8 mouse cellular contexts compared by ENCODE assay signal in genomic region chr9:21146722-21147121, GRCm38 (mm10). TPM values are rescaled to one million over a fixed set of nuclear protein-coding genes. Genes with fewer than 3 reads are reported as not detected.
DNase-seq lines count a peak whose midpoint lies in the region; ATAC-seq and TF ChIP-seq lines count a peak whose summit lies in the region.

No protein-coding gene starts in this region.

- H3K36me3 ChIP-seq in midbrain, embryonic 10.5 days: peaks cover 63% of the 10 kb centered on the region
- peaks cover 23% of the 10 kb centered on the region for H3K36me3 ChIP-seq in midbrain, postnatal 0 days (ENCODE audit: insufficient read depth, low read length)
- H3K36me3 ChIP-seq in embryonic facial prominence, embryonic 13.5 days: peaks cover 51% of the 10 kb centered on the region
- peaks cover 23% of the 10 kb centered on the region; the same call in 1 of the 2 replicates for H3K36me3 ChIP-seq in macrophage (ENCODE audit: inconsistent target)

- WGBS in midbrain, embryonic 10.5 days: 57% methylated on average over 10 of the region's 10 CpGs
- WGBS in midbrain, postnatal 0 days: 55% methylated on average over 10 of the region's 10 CpGs
- WGBS in embryonic facial prominence, embryonic 13.5 days: 45% methylated on average over 10 of the region's 10 CpGs
- WGBS in macrophage (ENCODE audit: missing documents): 8% methylated on average over 10 of the region's 10 CpGs

- no peaks in the 10 kb centered on the region for H3K9me3 ChIP-seq in midbrain, embryonic 10.5 days (replicated peaks)
- no peaks in the 10 kb centered on the region for H3K9me3 ChIP-seq in midbrain, postnatal 0 days (ENCODE audit: low read length)
- no peaks in the 10 kb centered on the region for H3K9me3 ChIP-seq in embryonic facial prominence, embryonic 13.5 days

- H3K4me2 ChIP-seq in midbrain, postnatal 0 days (ENCODE audit: low read depth, low read length, poor library complexity, severe bottlenecking): no peak overlapping the region
- H3K4me2 ChIP-seq in embryonic facial prominence, embryonic 13.5 days: peak overlapping the region; percentile 47

- peaks cover 70% of the 10 kb centered on the region for H3K79me2 ChIP-seq in macrophage (ENCODE audit: inconsistent target)

- peaks cover 34% of the 10 kb centered on the region for H3K4me1 ChIP-seq in midbrain, embryonic 10.5 days
- peaks cover 13% of the 10 kb centered on the region; the same call in 1 of the 2 replicates for H3K4me1 ChIP-seq in midbrain, postnatal 0 days (ENCODE audit: insufficient read depth, low read length)
- H3K4me1 ChIP-seq in embryonic facial prominence, embryonic 13.5 days: peaks cover 37% of the 10 kb centered on the region

- H3K27ac ChIP-seq in midbrain, embryonic 10.5 days (replicated peaks): peak overlapping the region; percentile 23
- H3K27ac ChIP-seq in midbrain, postnatal 0 days (ENCODE audit: low read depth, low read length): no peak overlapping the region
- H3K27ac ChIP-seq in embryonic facial prominence, embryonic 13.5 days: no peak overlapping the region
- peak overlapping the region; percentile 21 for H3K27ac ChIP-seq in macrophage

- no peaks in the 10 kb centered on the region for H3K27me3 ChIP-seq in midbrain, embryonic 10.5 days (ENCODE audit: low read depth, poor library complexity, severe bottlenecking)
- no peaks in the 10 kb centered on the region for H3K27me3 ChIP-seq in midbrain, postnatal 0 days (ENCODE audit: insufficient read depth, low read length)
- no peaks in the 10 kb centered on the region for H3K27me3 ChIP-seq in embryonic facial prominence, embryonic 13.5 days

- no peak for TF ChIP-seq CTCF in midbrain, postnatal 0 days (IDR thresholded peaks at IDR 0.05)

- DNase-seq in midbrain, embryonic 10.5 days (ENCODE audit: low spot score): peak; percentile 40
- DNase-seq in midbrain, postnatal 0 days (ENCODE audit: low spot score): no peak
- peak; percentile 88 for DNase-seq in induced T-regulatory cell, adult 2 months (ENCODE audit: low read depth)
- DNase-seq in cerebellum, postnatal 14 days: no peak
- no peak for DNase-seq in adrenal gland, postnatal 25 days
- no peak for DNase-seq in cerebellum, postnatal 36 days

- H3K9ac ChIP-seq in midbrain, postnatal 0 days (replicated peaks; ENCODE audit: low read length, poor library complexity, severe bottlenecking): no peak overlapping the region; the same call in 1 of the 2 replicates
- H3K9ac ChIP-seq in embryonic facial prominence, embryonic 13.5 days: peak overlapping the region; percentile 65

- peak overlapping the region; percentile 36 for H3K4me3 ChIP-seq in midbrain, embryonic 10.5 days
- H3K4me3 ChIP-seq in midbrain, postnatal 0 days (ENCODE audit: low read depth, low read length): no peak overlapping the region
- peak overlapping the region; percentile 13; the same call in 1 of the 2 replicates for H3K4me3 ChIP-seq in embryonic facial prominence, embryonic 13.5 days
- peak overlapping the region; percentile 11; the same call in 1 of the 2 replicates for H3K4me3 ChIP-seq in macrophage (ENCODE audit: inconsistent target)

- ATAC-seq in midbrain, postnatal 0 days (ENCODE audit: low FRiP score): no peak
- no peak for ATAC-seq in embryonic facial prominence, embryonic 13.5 days (ENCODE audit: insufficient number of reproducible peaks, insufficient read depth, low FRiP score, low TSS enrichment, low read depth)

RNA-seq across cellular contexts. Expression of gene Cdc37, which starts 3.1 kb away (rescaled TPM):
- 351 and 367 TPM in 2 replicates for polyA plus RNA-seq in midbrain, embryonic 10.5 days (2016; fragmentation: Nextera tagmentation; extraction: Ambion mirVana)
- total RNA-seq in midbrain, postnatal 0 days (2014; rRNA removed): 29.0 and 37.7 TPM in 2 replicates
- polyA plus RNA-seq in midbrain, postnatal 0 days (2015; fragmentation: Nextera tagmentation; extraction: Ambion mirVana): 179 and 186 TPM in 2 replicates
- polyA plus RNA-seq in embryonic facial prominence, embryonic 13.5 days (2015; fragmentation: Nextera tagmentation; extraction: Ambion mirVana): 328 and 359 TPM in 2 replicates
- 10 to 100 TPM; 40.1 to 93.8 (median 70.7) TPM for total RNA-seq in macrophage (2018; cell fraction: chromatin; rRNA removed)
- total RNA-seq in macrophage (2018; cell fraction: cytosol; rRNA removed): 100 to 1,000 TPM; 123 to 178 (median 150) TPM
- total RNA-seq in macrophage (2018; cell fraction: nucleus; rRNA removed): 10 to 100 TPM; 45.9 to 97.7 (median 66.8) TPM
- polyA plus RNA-seq in macrophage (2018): 166 to 206 TPM (median 199 TPM) in 3 replicates
- 190 and 202 TPM in 2 replicates for total RNA-seq in adrenal gland, postnatal 25 days (2021)

RNA-seq across cellular contexts. Expression of gene Tyk2, which starts 15.7 kb away (rescaled TPM):
- 13.6 and 14.8 TPM in 2 replicates for polyA plus RNA-seq in midbrain, embryonic 10.5 days (2016; fragmentation: Nextera tagmentation; extraction: Ambion mirVana)
- 9.8 and 9.9 TPM in 2 replicates for total RNA-seq in midbrain, postnatal 0 days (2014; rRNA removed)
- polyA plus RNA-seq in midbrain, postnatal 0 days (2015; fragmentation: Nextera tagmentation; extraction: Ambion mirVana): 4.8 and 5.4 TPM in 2 replicates
- polyA plus RNA-seq in embryonic facial prominence, embryonic 13.5 days (2015; fragmentation: Nextera tagmentation; extraction: Ambion mirVana): 14.1 and 14.4 TPM in 2 replicates
- total RNA-seq in macrophage (2018; cell fraction: chromatin; rRNA removed): 100 to 1,000 TPM; 145 to 475 (median 281) TPM
- 100 to 1,000 TPM in 1 of 26 experiments, 10 to 100 TPM in 25; 31.2 to 105 (median 49.4) TPM for total RNA-seq in macrophage (2018; cell fraction: cytosol; rRNA removed)
- 100 to 1,000 TPM; 118 to 306 (median 168) TPM for total RNA-seq in macrophage (2018; cell fraction: nucleus; rRNA removed)
- polyA plus RNA-seq in macrophage (2018): 22.8 to 47.7 TPM (median 23.6 TPM) in 3 replicates
- 17.7 and 22.4 TPM in 2 replicates for total RNA-seq in adrenal gland, postnatal 25 days (2021)

RNA-seq across cellular contexts. Expression of gene Pde4a, which starts 18.8 kb away (rescaled TPM):
- polyA plus RNA-seq in midbrain, embryonic 10.5 days (2016; fragmentation: Nextera tagmentation; extraction: Ambion mirVana): 3.8 and 5.0 TPM in 2 replicates
- total RNA-seq in midbrain, postnatal 0 days (2014; rRNA removed): 40.7 and 46.5 TPM in 2 replicates
- polyA plus RNA-seq in midbrain, postnatal 0 days (2015; fragmentation: Nextera tagmentation; extraction: Ambion mirVana): 59.8 and 63.8 TPM in 2 replicates
- 4.9 and 6.1 TPM in 2 replicates for polyA plus RNA-seq in embryonic facial prominence, embryonic 13.5 days (2015; fragmentation: Nextera tagmentation; extraction: Ambion mirVana)
- 10 to 100 TPM in 21 of 26 experiments, 1 to 10 TPM in 5; 5.5 to 39.0 (median 18.5) TPM for total RNA-seq in macrophage (2018; cell fraction: chromatin; rRNA removed)
- total RNA-seq in macrophage (2018; cell fraction: cytosol; rRNA removed): 1 to 10 TPM; 2.4 to 9.2 (median 7.3) TPM
- 10 to 100 TPM in 19 of 26 experiments, 1 to 10 TPM in 7; 4.9 to 34.1 (median 16.7) TPM for total RNA-seq in macrophage (2018; cell fraction: nucleus; rRNA removed)
- 6.5 to 7.1 TPM (median 6.8 TPM) in 3 replicates for polyA plus RNA-seq in macrophage (2018)
- total RNA-seq in adrenal gland, postnatal 25 days (2021): 12.9 and 13.1 TPM in 2 replicates

RNA-seq across cellular contexts. Expression of gene Raver1, which starts 54.9 kb away (rescaled TPM):
- 95.4 and 102 TPM in 2 replicates for polyA plus RNA-seq in midbrain, embryonic 10.5 days (2016; fragmentation: Nextera tagmentation; extraction: Ambion mirVana)
- total RNA-seq in midbrain, postnatal 0 days (2014; rRNA removed): 38.7 and 41.0 TPM in 2 replicates
- 20.2 and 20.7 TPM in 2 replicates for polyA plus RNA-seq in midbrain, postnatal 0 days (2015; fragmentation: Nextera tagmentation; extraction: Ambion mirVana)
- 57.7 and 61.0 TPM in 2 replicates for polyA plus RNA-seq in embryonic facial prominence, embryonic 13.5 days (2015; fragmentation: Nextera tagmentation; extraction: Ambion mirVana)
- 10 to 100 TPM; 23.7 to 63.5 (median 47.2) TPM for total RNA-seq in macrophage (2018; cell fraction: chromatin; rRNA removed)
- 10 to 100 TPM; 31.9 to 51.1 (median 39.1) TPM for total RNA-seq in macrophage (2018; cell fraction: cytosol; rRNA removed)
- total RNA-seq in macrophage (2018; cell fraction: nucleus; rRNA removed): 10 to 100 TPM; 37.6 to 65.2 (median 48.8) TPM
- 24.3 to 37.8 TPM (median 28.2 TPM) in 3 replicates for polyA plus RNA-seq in macrophage (2018)
- total RNA-seq in adrenal gland, postnatal 25 days (2021): 52.1 and 60.0 TPM in 2 replicates

RNA-seq across cellular contexts. Expression of gene Gm38431, which starts 54.9 kb away (rescaled TPM):
- polyA plus RNA-seq in midbrain, embryonic 10.5 days (2016; fragmentation: Nextera tagmentation; extraction: Ambion mirVana): 3.4 and 3.9 TPM in 2 replicates
- 2.1 and 5.8 TPM in 2 replicates for total RNA-seq in midbrain, postnatal 0 days (2014; rRNA removed)
- 0.38 and 0.48 TPM in 2 replicates for polyA plus RNA-seq in midbrain, postnatal 0 days (2015; fragmentation: Nextera tagmentation; extraction: Ambion mirVana)
- 2.3 and 2.4 TPM in 2 replicates for polyA plus RNA-seq in embryonic facial prominence, embryonic 13.5 days (2015; fragmentation: Nextera tagmentation; extraction: Ambion mirVana)
- 10 to 100 TPM in 9 of 26 experiments, 1 to 10 TPM in 17; 3.6 to 34.0 (median 7.0) TPM for total RNA-seq in macrophage (2018; cell fraction: chromatin; rRNA removed)
- 1 to 10 TPM in 18 of 26 experiments, under 1 TPM in 8; 0.53 to 2.4 (median 1.2) TPM for total RNA-seq in macrophage (2018; cell fraction: cytosol; rRNA removed)
- total RNA-seq in macrophage (2018; cell fraction: nucleus; rRNA removed): 1 to 10 TPM in 25 of 26 experiments, under 1 TPM in 1; 0.96 to 5.7 (median 2.7) TPM
- 0.88 to 8.1 TPM (median 2.0 TPM) in 3 replicates for polyA plus RNA-seq in macrophage (2018)
- 2.5 and 9.4 TPM in 2 replicates for total RNA-seq in adrenal gland, postnatal 25 days (2021)

Comparison
In these comparisons a context has a peak if more than half of its experiments do, and no peak if none do; other contexts are left out.
1. DNase-seq: peak in midbrain, embryonic 10.5 days (single experiment) and induced T-regulatory cell, adult 2 months (single experiment); none in midbrain, postnatal 0 days (single experiment), cerebellum, postnatal 14 days (0 of 2), adrenal gland, postnatal 25 days (single experiment) and cerebellum, postnatal 36 days (0 of 2).
2. H3K27ac ChIP-seq: peak in midbrain, embryonic 10.5 days (single experiment) and macrophage (single experiment); none in midbrain, postnatal 0 days (single experiment) and embryonic facial prominence, embryonic 13.5 days (single experiment).